Mouse (Mus musculus) hindbrain, embryonic 14.5 days (tissue): ENCODE data around the gene Fam192a. TPM values are rescaled to one million over a fixed set of nuclear protein-coding genes. Genes with fewer than 3 reads are reported as not detected.

ENCODE experiments used
- ATAC-seq: fragments of 200-750 bp; cut with Nextera tagmentation; 2 replicates; pipeline ENCODE4 v1.8.0; 2017; ENCODE audit warnings: moderate number of reproducible peaks, mild to moderate bottlenecking, moderate TSS enrichment, moderate library complexity; ENCODE audit not compliant: low FRiP score
- DNase-seq: peaks from one replicate; pipeline ENCODE4 v3.0.0-alpha.2; 2015; ENCODE audit warnings: low spot score
- H3K27ac ChIP-seq: fragments of 300-500 bp; sonication (generic); 2 replicates; pipeline ENCODE4 v1.5.1; 2014; ENCODE audit warnings: mild to moderate bottlenecking, moderate library complexity
- H3K27me3 ChIP-seq: fragments of 300-500 bp; sonication (generic); 2 replicates; pipeline ENCODE4 v1.6.1; 2014; ENCODE audit warnings: mild to moderate bottlenecking, low read length, mixed read lengths; ENCODE audit not compliant: control insufficient read depth, insufficient read depth
- H3K36me3 ChIP-seq: fragments of 300-500 bp; sonication (generic); replicated peaks from 2 replicates; pipeline ENCODE4 v1.6.1; 2014; ENCODE audit not compliant: control insufficient read depth, insufficient read depth
- H3K4me1 ChIP-seq: fragments of 300-500 bp; sonication (generic); replicated peaks from 2 replicates; pipeline ENCODE4 v1.6.1; 2014; ENCODE audit warnings: antibody characterized with exemption, low read length, mixed read lengths; ENCODE audit not compliant: control insufficient read depth, insufficient read depth
- H3K4me2 ChIP-seq: fragments of 300-500 bp; sonication (generic); replicated peaks from 2 replicates; pipeline ENCODE4 v1.6.1; 2014; ENCODE audit warnings: mild to moderate bottlenecking, moderate library complexity
- H3K4me3 ChIP-seq: fragments of 300-500 bp; sonication (generic); replicated peaks from 2 replicates; pipeline ENCODE4 v1.5.1; 2014; ENCODE audit warnings: mild to moderate bottlenecking, low read length
- H3K9ac ChIP-seq: fragments of 300-500 bp; sonication (generic); 2 replicates; pipeline ENCODE4 v1.6.1; 2014
- H3K9me3 ChIP-seq: fragments of 300-500 bp; sonication (generic); 2 replicates; pipeline ENCODE4 v1.6.1; 2016; ENCODE audit warnings: low read length; ENCODE audit not compliant: control insufficient read depth
- WGBS: fragments of 180-500 bp; shearing (Covaris S2); extraction: QIAGEN DNeasy Blood & Tissue Kit; methylation state at CpG from one replicate; pipeline ENCODE4 v1.1.7; 2014; 5-methylcytosine and 5-hydroxymethylcytosine counted together
- polyA plus RNA-seq: library from polyadenylated mRNA; unstranded; fragments of >200 nt; fragmentation: Nextera tagmentation; extraction: Ambion mirVana; gene quantifications from 2 replicates; pipeline ENCODE4 v1.2.1, GENCODE M21; 2014

Gene Fam192a
- polyA plus RNA-seq, 1 experiment from 2014 or later, result 75.7 TPM

GRCm38 (mm10) chr8:94607064-94607463 lies 5.3 kb upstream of the Fam192a start:
- WGBS, result 94% methylated on average over 5 of the region's 5 CpGs
- ATAC-seq (no peak), DNase-seq (no peak)
- no peaks in the 10 kb centered on the region for H3K9me3 ChIP-seq
- no peak overlapping the region for H3K4me2 ChIP-seq
- no peak overlapping the region for H3K9ac ChIP-seq
- H3K27me3 ChIP-seq, result no peaks in the 10 kb centered on the region
- no peaks in the 10 kb centered on the region; the same call in 1 of the 2 replicates for H3K36me3 ChIP-seq
- H3K4me3 ChIP-seq, result no peak overlapping the region
- no peak overlapping the region for H3K27ac ChIP-seq
- H3K4me1 ChIP-seq, result peaks cover 15% of the 10 kb centered on the region

GRCm38 (mm10) chr8:94604030-94604429 lies 2.2 kb upstream of the Fam192a start:
- no peak overlapping the region for H3K9ac ChIP-seq
- H3K4me2 ChIP-seq, result peak overlapping the region; percentile 97
- no peak overlapping the region for H3K4me3 ChIP-seq
- 84% methylated on average over 2 of the region's 2 CpGs for WGBS
- H3K4me1 ChIP-seq, result peaks cover 30% of the 10 kb centered on the region
- DNase-seq, result no peak
- no peak overlapping the region for H3K27ac ChIP-seq
- H3K9me3 ChIP-seq, result no peaks in the 10 kb centered on the region
- H3K36me3 ChIP-seq, result no peaks in the 10 kb centered on the region; the same call in 1 of the 2 replicates
- no peaks in the 10 kb centered on the region for H3K27me3 ChIP-seq
- no peak for ATAC-seq

DNA sequence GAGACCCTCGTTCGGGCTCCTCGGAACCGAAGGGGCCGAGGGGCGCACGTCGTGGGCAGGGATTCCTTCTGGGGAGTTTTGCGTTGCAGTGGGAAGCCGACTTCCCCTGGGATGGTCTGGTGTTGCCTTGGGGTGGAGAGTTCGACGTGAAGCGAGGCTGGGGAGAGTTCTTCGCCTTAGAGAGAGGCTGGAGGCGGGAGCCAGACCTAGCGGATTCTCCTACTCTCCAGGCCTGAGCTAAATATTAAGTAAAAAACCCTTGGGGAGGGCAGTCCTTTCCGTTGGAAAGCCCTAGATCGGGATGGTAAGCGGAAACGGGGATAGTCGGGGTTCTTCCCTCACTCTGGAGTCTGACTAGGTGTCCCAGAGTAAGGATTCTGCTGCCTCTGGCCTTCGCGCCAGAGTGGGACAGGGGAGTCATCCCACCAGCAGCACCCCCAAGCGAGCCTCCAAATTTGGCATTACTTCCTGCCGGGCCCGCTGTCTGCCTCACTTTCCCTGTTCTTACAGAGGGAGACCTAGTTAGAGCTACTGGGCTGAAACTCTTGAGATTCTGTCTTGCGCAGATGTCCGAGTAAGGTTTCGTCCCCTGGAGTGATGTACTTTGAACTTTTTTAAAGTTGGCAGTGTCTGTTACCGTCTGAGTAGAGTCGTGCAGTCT lies 804 bp upstream of the Fam192a start:
- H3K4me3 ChIP-seq, result peak overlapping the region; percentile 90
- peak overlapping the region; percentile 87 for H3K27ac ChIP-seq
- DNase-seq (peak; percentile 38), ATAC-seq (no peak)
- no peaks in the 10 kb centered on the region for H3K9me3 ChIP-seq
- 1% methylated on average over 31 of the region's 31 CpGs for WGBS
- no peaks in the 10 kb centered on the region; the same call in 1 of the 2 replicates for H3K36me3 ChIP-seq
- H3K9ac ChIP-seq, result peak overlapping the region; percentile 92
- H3K4me2 ChIP-seq, result peak overlapping the region; percentile 97
- peaks cover 30% of the 10 kb centered on the region for H3K4me1 ChIP-seq
- H3K27me3 ChIP-seq, result no peaks in the 10 kb centered on the region

DNA sequence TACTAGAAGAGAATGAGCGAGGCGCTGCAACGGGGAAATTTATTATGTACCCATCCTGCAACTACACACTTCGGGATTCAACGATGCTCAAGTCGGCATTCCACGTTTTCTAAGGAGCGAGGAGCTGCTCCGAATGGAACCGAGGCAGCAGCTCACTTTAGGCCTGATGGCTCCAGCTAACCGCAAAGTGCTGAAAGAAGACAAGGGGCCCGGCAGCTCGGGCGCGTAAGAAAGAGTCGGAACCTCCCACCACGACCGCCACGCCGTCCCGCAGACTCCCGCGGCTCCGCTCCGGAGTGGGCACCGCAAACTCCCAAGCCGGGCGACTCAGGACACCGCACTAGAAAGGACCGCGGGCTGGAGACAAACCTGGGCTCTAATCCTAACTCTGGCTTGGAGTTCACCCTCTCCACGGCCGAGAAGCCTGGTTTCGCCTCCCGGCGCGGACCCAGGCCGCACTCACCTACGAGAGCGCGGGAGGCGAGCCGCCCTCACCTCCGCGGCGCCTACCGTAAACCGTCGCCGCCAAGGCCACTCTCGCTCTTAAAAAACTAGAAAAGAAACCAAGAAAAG lies 677 bp downstream of the Fam192a start:
- ATAC-seq, result peak; percentile 57
- Histone ChIP-seq H3K27me3 (no peaks in the 10 kb centered on the region), H3K9me3 (no peaks in the 10 kb centered on the region), H3K36me3 (no peaks in the 10 kb centered on the region), H3K27ac (peak overlapping the region; percentile 86), H3K9ac (peak overlapping the region; percentile 81), H3K4me2 (peak overlapping the region; percentile 90), H3K4me1 (peaks cover 30% of the 10 kb centered on the region), H3K4me3 (peak overlapping the region; percentile 90)
- DNase-seq, result no peak
- under 1% methylated on average over 51 of the region's 51 CpGs for WGBS

DNA sequence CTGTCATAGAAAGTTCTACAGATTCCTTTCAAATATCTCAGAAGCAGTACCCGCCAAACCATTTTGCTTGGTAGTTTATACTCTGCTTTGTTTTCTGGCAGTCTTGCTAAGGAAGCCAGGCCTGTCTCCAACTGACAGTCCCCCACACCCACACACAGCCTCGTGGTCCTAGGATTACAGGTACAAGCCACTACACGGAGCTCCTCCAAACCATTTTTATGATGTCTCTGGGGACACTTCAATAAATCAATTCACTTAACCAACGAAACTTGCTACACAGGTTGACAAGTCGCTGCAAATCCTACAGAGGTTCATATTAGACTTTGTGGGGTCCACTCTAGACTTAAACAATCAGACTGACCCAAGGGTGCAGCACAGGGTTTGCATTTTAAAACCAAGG lies 1.3 kb downstream of the Fam192a start:
- Histone ChIP-seq H3K4me2 (peak overlapping the region; percentile 90), H3K9ac (peak overlapping the region; percentile 81), H3K9me3 (no peaks in the 10 kb centered on the region), H3K4me3 (peak overlapping the region; percentile 90), H3K27me3 (no peaks in the 10 kb centered on the region), H3K4me1 (peaks cover 30% of the 10 kb centered on the region), H3K27ac (no peak overlapping the region), H3K36me3 (no peaks in the 10 kb centered on the region)
- DNase-seq (no peak), ATAC-seq (no peak)
- 28% methylated on average over 5 of the region's 5 CpGs for WGBS

DNA sequence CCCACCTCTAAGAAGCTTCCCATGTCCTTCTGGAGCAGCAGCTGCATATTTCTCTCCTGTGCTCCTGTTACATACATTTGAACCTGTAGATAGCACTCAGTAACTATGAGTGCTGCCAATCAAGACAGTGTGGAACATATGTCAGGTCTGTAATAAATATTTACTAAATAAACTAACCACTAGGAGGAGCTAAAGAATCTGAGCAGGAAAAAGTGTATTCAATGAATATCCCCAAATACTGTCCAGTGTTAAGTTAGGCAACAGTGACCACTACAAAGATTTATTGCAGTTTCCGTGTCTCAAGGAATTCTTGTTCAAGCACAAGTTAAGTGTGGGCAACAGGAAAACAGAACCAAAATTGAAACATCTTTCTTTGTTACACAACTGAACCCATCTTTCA lies 7.6 kb downstream of the Fam192a start:
- 70% methylated on average over 1 of the region's 1 CpGs for WGBS
- Histone ChIP-seq H3K4me3 (no peak overlapping the region), H3K4me1 (0 out of 2 replicates have a peak, but pooled peaks cover under 1% of the 10 kb centered on the region), H3K4me2 (no peak overlapping the region), H3K27me3 (no peaks in the 10 kb centered on the region), H3K9ac (no peak overlapping the region), H3K36me3 (peaks cover 2% of the 10 kb centered on the region; the same call in 1 of the 2 replicates), H3K9me3 (no peaks in the 10 kb centered on the region), H3K27ac (no peak overlapping the region)
- ATAC-seq (no peak), DNase-seq (peak; percentile 48)

DNA sequence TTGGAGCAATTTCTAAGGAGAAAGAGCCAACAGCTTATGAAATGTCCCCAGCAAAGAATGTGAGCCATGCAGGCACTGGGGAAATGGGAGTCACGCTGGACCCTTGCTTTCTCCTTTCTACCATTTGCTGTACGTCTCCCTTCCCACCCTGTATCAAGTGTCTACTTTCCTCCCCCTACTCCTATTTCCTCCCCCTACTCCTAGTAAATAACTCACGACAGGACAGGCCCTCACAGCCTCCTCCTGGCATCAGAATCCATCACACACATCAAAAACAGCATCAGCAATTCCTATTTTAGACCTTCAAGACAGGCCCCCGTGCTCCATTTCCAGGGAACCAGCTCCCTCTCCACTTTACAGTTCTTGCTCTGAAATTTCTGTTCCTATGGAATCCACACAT lies 10.1 kb downstream of the Fam192a start:
- H3K36me3 ChIP-seq, result peaks cover 24% of the 10 kb centered on the region
- H3K9me3 ChIP-seq, result no peaks in the 10 kb centered on the region
- H3K4me3 ChIP-seq, result no peak overlapping the region
- H3K27ac ChIP-seq, result no peak overlapping the region
- no peak for DNase-seq
- no peaks in the 10 kb centered on the region for H3K27me3 ChIP-seq
- H3K4me2 ChIP-seq, result no peak overlapping the region
- ATAC-seq, result no peak
- WGBS, result 87% methylated on average over 4 of the region's 4 CpGs
- no peak overlapping the region for H3K9ac ChIP-seq
- no peaks in the 10 kb centered on the region for H3K4me1 ChIP-seq

DNA sequence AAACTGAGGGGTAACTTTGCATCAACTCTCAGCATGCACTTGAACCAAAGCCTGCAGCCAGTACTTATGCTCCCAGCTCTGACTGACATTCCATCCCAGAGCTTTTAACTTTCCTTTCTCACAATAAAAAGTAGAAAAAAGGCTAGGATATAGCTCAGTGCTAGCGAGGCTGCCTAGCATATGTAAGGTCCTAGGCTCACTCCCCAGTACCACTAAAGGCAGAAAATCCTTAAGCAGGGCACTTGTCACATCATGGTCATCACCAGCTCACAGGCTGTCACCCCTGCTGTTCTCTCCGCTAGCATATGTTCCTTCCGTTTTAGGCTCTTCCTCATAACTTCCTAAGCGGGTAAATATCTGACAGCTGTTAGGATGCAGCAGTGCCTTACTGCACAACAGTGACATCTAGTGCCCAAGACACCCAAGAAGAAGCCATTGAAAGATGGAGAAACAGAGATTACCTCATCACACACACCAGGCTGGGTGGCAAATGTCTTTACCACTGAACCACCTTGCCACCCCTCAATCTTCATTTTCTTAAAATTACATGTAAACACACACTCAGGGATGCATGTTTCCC lies 17.5 kb downstream of the Fam192a start:
- Histone ChIP-seq H3K4me3 (no peak overlapping the region), H3K36me3 (peaks cover 84% of the 10 kb centered on the region), H3K9me3 (no peaks in the 10 kb centered on the region), H3K4me2 (no peak overlapping the region), H3K27me3 (no peaks in the 10 kb centered on the region), H3K9ac (no peak overlapping the region), H3K4me1 (no peaks in the 10 kb centered on the region), H3K27ac (no peak overlapping the region)
- DNase-seq, result peak; percentile 82
- peak; percentile 66; the same call in 1 of the 2 replicates for ATAC-seq
- 36% methylated on average over 4 of the region's 4 CpGs for WGBS

DNA sequence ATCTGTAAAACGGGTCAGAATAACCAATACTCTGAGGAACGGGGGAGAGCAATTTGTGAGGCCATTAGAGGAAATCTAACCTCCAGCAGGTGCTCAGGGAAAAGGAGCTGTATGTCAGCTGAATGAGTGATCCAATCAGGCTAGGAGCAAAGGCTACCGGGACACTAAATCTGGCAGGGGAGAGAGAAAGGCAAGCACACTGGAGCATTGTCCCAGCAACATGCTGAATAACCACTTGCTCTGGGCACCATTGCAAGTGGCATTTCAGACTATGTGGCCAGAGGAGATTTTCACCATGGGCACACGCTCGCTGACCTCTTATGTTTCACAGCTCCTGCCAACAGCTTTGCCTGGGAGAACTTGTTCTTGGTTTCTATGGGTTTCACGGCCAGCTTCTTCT lies 19.2 kb downstream of the Fam192a start:
- Histone ChIP-seq H3K9me3 (no peaks in the 10 kb centered on the region), H3K27ac (peak overlapping the region; percentile 38; the same call in 1 of the 2 replicates)
- no peak for DNase-seq

More for the DNA sequence above, 19.2 kb downstream of the Fam192a start:
- H3K4me1 ChIP-seq, result no peaks in the 10 kb centered on the region
- no peaks in the 10 kb centered on the region for H3K27me3 ChIP-seq
- no peak overlapping the region for H3K9ac ChIP-seq
- WGBS, result 92% methylated on average over 6 of the region's 6 CpGs
- no peak overlapping the region for H3K4me3 ChIP-seq
- H3K4me2 ChIP-seq, result no peak overlapping the region
- ATAC-seq, result no peak
- peaks cover 87% of the 10 kb centered on the region for H3K36me3 ChIP-seq
